Mouse (Mus musculus) liver, embryonic 14.5 days (tissue): ENCODE measurements at regions not wholly inside any gene's neighbourhood (a gene's known extent, or its start where the extent isn't known, plus 50 kb on each side); places are given as distances from the start of the nearest gene placed in this dataset.

Experiments
- ATAC-seq: fragments of 200-750 bp; cut with Nextera tagmentation; 2 replicates; pipeline ENCODE4 v1.8.0; 2017; ENCODE audit warnings: moderate number of reproducible peaks, mild to moderate bottlenecking, moderate library complexity; ENCODE audit not compliant: insufficient read depth
- DNase-seq, 3 experiments: peaks; one replicate each; pipeline ENCODE4 v3.0.0-alpha.2; 2012 to 2013; ENCODE audit warnings: low read depth in 3 of 3, low spot score in 3 of 3
- H3K27ac ChIP-seq: fragments of 300-500 bp; sonication (generic); 2 replicates; pipeline ENCODE4 v1.5.1; 2014; ENCODE audit warnings: moderate library complexity, mild to moderate bottlenecking, control low read depth, inconsistent platforms
- H3K27me3 ChIP-seq: fragments of 300-500 bp; sonication (generic); 2 replicates; pipeline ENCODE4 v1.6.1; 2014; ENCODE audit warnings: mild to moderate bottlenecking, low read length, moderate library complexity; ENCODE audit not compliant: control insufficient read depth, insufficient read depth
- H3K36me3 ChIP-seq: fragments of 300-500 bp; sonication (generic); replicated peaks from 2 replicates; pipeline ENCODE4 v1.6.1; 2014; ENCODE audit warnings: low read depth; ENCODE audit not compliant: control insufficient read depth, insufficient read depth
- H3K4me1 ChIP-seq, 2 experiments: fragments of 200-500 bp in 1 of 2; fragments of 300-500 bp in 1 of 2; sonication (generic) in 1 of 2; replicated peaks; 2 replicates each; pipeline ENCODE4 v1.6.1; 2012 to 2014; ENCODE audit warnings: antibody characterized with exemption in 1 of 2, inconsistent platforms in 1 of 2, low read length in 1 of 2; ENCODE audit not compliant: control insufficient read depth in 2 of 2, insufficient read depth in 2 of 2
- H3K4me2 ChIP-seq: fragments of 300-500 bp; sonication (generic); 2 replicates; pipeline ENCODE4 v1.6.1; 2014; ENCODE audit warnings: low read depth, mild to moderate bottlenecking, control low read depth, moderate library complexity
- H3K4me3 ChIP-seq, 2 experiments: fragments of 200-500 bp in 1 of 2; fragments of 300-500 bp in 1 of 2; sonication (generic) in 1 of 2; 2 replicates each; pipeline ENCODE4 v1.5.1; 2012 to 2014; ENCODE audit warnings: low read depth in 2 of 2, low read length in 2 of 2, mild to moderate bottlenecking in 2 of 2, control low read depth in 1 of 2, inconsistent platforms in 1 of 2, moderate library complexity in 1 of 2; ENCODE audit not compliant: insufficient read depth in 1 of 2
- H3K9ac ChIP-seq: fragments of 300-500 bp; sonication (generic); replicated peaks from 2 replicates; pipeline ENCODE4 v1.6.1; 2014; ENCODE audit warnings: mild to moderate bottlenecking, control low read depth, moderate library complexity
- H3K9me3 ChIP-seq: fragments of 300-500 bp; sonication (generic); 2 replicates; pipeline ENCODE4 v1.6.1; 2016; ENCODE audit warnings: low read length, mixed read lengths; ENCODE audit not compliant: control insufficient read depth
- CTCF ChIP-seq: IDR thresholded peaks from 2 replicates; pipeline ENCODE4 v1.5.1; 2016; ENCODE audit warnings: antibody characterized with exemption, low read depth, control low read depth
- EP300 ChIP-seq: IDR thresholded peaks from 2 replicates; pipeline ENCODE4 v1.6.1; 2016; ENCODE audit warnings: antibody characterized with exemption, low read depth
- WGBS: fragments of 180-500 bp; shearing (Covaris S2); extraction: QIAGEN DNeasy Blood & Tissue Kit; methylation state at CpG from one replicate; pipeline ENCODE4 v1.1.7; 2014; ENCODE audit not compliant: insufficient replicate concordance; 5-methylcytosine and 5-hydroxymethylcytosine counted together

DNA sequence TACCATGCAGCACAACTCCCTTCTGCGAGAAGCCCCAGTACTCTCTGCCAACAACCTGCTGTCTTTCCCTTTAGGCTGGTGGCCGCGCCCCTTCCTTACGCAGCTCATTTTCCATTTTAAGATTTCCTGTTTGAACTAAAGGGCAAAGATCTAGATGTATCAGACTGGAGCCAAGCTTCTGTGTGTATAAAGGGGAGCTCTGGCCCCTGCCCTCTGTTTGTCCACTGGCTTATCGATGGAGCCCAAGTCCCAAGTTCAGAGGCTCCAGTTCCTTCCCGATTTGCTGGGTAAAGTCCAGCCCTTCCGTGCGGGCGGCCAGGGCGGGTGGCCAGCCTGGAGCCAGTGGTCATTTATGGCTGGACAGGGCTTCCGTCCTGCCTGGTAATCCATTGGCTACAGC, 72.6 kb upstream of the Klf4 start:
- H3K27me3 ChIP-seq: no peaks in the 10 kb centered on the region
- peak; percentile 6; the same call in 1 of the 2 replicates for ATAC-seq
- H3K27ac ChIP-seq: no peak overlapping the region

DNA sequence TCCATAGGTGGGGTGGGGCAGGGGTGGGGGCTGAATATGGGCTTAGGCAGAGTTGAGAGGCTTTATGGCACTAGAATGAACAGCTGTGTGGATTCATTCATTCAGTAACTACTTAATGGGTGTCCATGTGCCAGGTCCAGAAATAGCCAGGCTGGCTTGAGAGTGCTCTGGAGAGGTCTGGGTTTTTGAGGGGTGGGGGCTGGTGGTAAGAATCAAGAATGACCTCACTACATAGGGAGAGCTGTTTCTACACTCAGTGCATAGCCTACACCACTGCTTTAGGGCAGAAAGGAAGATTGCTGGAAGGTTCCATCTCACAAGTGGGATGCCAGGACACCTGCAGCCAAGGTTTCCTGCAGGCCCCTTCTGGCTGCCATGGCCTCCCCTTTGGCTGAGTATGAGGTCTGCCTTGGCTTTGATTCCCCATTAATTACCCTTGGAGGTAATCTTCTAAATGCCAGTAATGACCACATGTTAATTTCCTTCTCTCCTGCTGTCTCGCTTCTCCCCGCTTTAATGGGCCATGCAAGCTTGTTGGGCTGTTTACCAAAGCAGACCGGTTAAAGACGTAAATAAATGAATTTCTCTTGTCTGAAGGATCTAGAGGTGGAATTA, 71.7 kb upstream of the Klf4 start:
- no peak overlapping the region for H3K4me3 ChIP-seq
- TF ChIP-seq EP300: no peak
- TF ChIP-seq CTCF: no peak
- no peak overlapping the region for H3K4me2 ChIP-seq
- no peaks in the 10 kb centered on the region for H3K9me3 ChIP-seq
- no peak overlapping the region for H3K27ac ChIP-seq
- ATAC-seq (no peak), DNase-seq (no peak)
- H3K27me3 ChIP-seq: no peaks in the 10 kb centered on the region
- H3K36me3 ChIP-seq: no peaks in the 10 kb centered on the region
- WGBS: 71% methylated on average over 4 of the region's 4 CpGs
- no peak overlapping the region for H3K9ac ChIP-seq
- H3K4me1 ChIP-seq: no peaks in the 10 kb centered on the region; a peak in 1 of 4 replicates

More for the DNA sequence above, 72.6 kb upstream of the Klf4 start:
- DNase-seq: no peak
- H3K36me3 ChIP-seq: no peaks in the 10 kb centered on the region
- H3K4me3 ChIP-seq: no peak overlapping the region
- no peaks in the 10 kb centered on the region; a peak in 1 of 4 replicates for H3K4me1 ChIP-seq
- TF ChIP-seq CTCF (no peak), EP300 (no peak)
- H3K9me3 ChIP-seq: no peaks in the 10 kb centered on the region
- WGBS: 51% methylated on average over 11 of the region's 11 CpGs
- no peak overlapping the region for H3K4me2 ChIP-seq
- no peak overlapping the region for H3K9ac ChIP-seq

DNA sequence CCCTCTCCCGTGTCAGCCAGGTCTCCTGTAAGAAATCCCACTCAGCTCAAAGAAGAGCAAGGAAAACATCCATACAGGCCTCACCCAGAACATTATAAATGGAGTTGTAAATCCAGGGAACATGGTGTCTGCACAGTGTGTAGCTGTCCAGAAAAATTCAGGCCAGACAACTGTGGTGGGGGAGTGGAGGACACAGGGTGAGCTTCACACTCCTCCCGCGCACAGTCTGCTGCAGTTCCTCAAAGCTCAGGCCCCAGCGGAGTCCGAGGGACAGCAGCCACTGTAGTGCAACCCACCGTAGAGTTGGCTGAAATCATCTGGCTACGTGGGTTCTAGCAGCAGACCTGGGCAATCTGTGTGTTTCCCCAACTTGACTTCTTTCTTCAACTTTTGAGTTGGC, 62.9 kb upstream of the Klf4 start:
- 58% methylated on average over 7 of the region's 7 CpGs for WGBS
- DNase-seq (no peak), ATAC-seq (no peak)
- no peak overlapping the region for H3K4me2 ChIP-seq
- no peaks in the 10 kb centered on the region for H3K9me3 ChIP-seq
- no peak overlapping the region for H3K27ac ChIP-seq
- TF ChIP-seq EP300: no peak
- TF ChIP-seq CTCF: no peak
- no peaks in the 10 kb centered on the region for H3K4me1 ChIP-seq
- no peak overlapping the region for H3K4me3 ChIP-seq
- no peaks in the 10 kb centered on the region for H3K36me3 ChIP-seq
- H3K9ac ChIP-seq: no peak overlapping the region
- no peaks in the 10 kb centered on the region for H3K27me3 ChIP-seq

DNA sequence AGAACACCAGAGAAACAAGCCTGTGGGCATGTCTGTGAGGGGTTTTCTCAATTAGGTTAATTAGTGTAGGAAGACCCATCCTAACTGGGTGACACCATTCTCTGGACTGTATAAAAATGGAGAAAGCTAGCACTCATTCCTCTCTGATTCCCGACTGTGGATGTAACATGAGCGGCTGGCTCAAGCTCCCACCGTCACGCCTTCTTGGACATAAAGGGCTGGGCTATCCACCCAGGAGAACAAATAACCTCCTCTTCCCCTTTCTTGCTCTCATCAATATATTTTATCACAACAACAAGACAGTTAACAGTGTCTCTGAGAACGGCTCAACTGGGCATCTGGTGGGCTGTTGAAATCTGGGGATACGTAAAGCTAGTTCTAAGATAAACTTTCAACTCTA, 62.4 kb upstream of the Klf4 start:
- Histone ChIP-seq H3K9me3 (no peaks in the 10 kb centered on the region), H3K27ac (no peak overlapping the region), H3K4me1 (no peaks in the 10 kb centered on the region), H3K9ac (no peak overlapping the region), H3K27me3 (no peaks in the 10 kb centered on the region), H3K4me2 (no peak overlapping the region), H3K4me3 (no peak overlapping the region), H3K36me3 (no peaks in the 10 kb centered on the region)
- WGBS: 64% methylated on average over 6 of the region's 6 CpGs
- DNase-seq (no peak), ATAC-seq (no peak)
- no peak for TF ChIP-seq CTCF
- no peak for TF ChIP-seq EP300

DNA sequence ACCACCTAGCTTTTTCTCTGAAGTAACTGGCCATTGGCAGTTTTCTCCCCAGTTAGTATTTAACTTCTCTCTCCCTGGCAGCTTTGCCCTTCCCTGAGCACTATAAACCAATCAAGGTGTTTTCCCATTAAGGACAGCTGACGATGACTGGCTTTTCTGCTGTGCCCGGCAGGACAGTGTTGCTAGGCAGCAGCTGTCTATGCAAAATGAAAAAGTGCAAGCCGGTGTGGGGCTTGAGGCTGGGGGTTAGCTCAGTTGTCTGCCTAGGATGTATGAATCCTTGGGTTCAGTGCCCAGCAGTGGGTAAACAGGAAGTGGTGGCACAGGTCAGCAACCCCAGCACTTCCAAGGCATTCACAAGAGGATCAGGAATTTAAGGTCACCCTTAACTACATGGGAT, 60.9 kb upstream of the Klf4 start:
- 45% methylated on average over 3 of the region's 3 CpGs for WGBS
- H3K9me3 ChIP-seq: no peaks in the 10 kb centered on the region
- no peak for TF ChIP-seq EP300
- no peak for TF ChIP-seq CTCF
- no peak overlapping the region for H3K4me2 ChIP-seq
- H3K4me3 ChIP-seq: no peak overlapping the region
- H3K27ac ChIP-seq: no peak overlapping the region
- H3K4me1 ChIP-seq: no peaks in the 10 kb centered on the region
- DNase-seq: no peak
- H3K9ac ChIP-seq: no peak overlapping the region
- no peaks in the 10 kb centered on the region for H3K36me3 ChIP-seq
- H3K27me3 ChIP-seq: no peaks in the 10 kb centered on the region
- ATAC-seq: no peak
